Mouse (Mus musculus) midbrain, embryonic 16.5 days (tissue): Measurements from ENCODE around the gene Cbx1. TPM values are rescaled to one million over a fixed set of nuclear protein-coding genes. Genes with fewer than 3 reads are reported as not detected.
A peak's percentile ranks its signal among the peaks of the same experiment; 100 is the strongest.
"Not testable (repeated sequence)": the region's sequence is repeated elsewhere in the genome, so short reads cannot be mapped to it uniquely, and the experiment has no call there.

Source experiments
- ATAC-seq: fragments of 200-750 bp; cut with Nextera tagmentation; 2 replicates; pipeline ENCODE4 v1.8.0; 2017; ENCODE audit warnings: moderate TSS enrichment
- H3K27ac ChIP-seq: fragments of 300-500 bp; sonication (generic); 2 replicates; pipeline ENCODE4 v1.5.1; 2014; ENCODE audit warnings: mild to moderate bottlenecking, low read length, mixed read lengths
- H3K27me3 ChIP-seq: fragments of 300-500 bp; sonication (generic); 2 replicates; pipeline ENCODE4 v1.6.1; 2014; ENCODE audit warnings: low read depth, low read length, mixed read lengths; ENCODE audit not compliant: control insufficient read depth, insufficient read depth
- H3K36me3 ChIP-seq: fragments of 300-500 bp; sonication (generic); 2 replicates; pipeline ENCODE4 v1.6.1; 2014; ENCODE audit warnings: mild to moderate bottlenecking, low read length, moderate library complexity, mixed read lengths; ENCODE audit not compliant: control insufficient read depth, insufficient read depth
- H3K4me1 ChIP-seq: fragments of 300-500 bp; sonication (generic); 2 replicates; pipeline ENCODE4 v1.6.1; 2014; ENCODE audit warnings: mild to moderate bottlenecking, low read length, mixed read lengths; ENCODE audit not compliant: control insufficient read depth, insufficient read depth
- H3K4me2 ChIP-seq: fragments of 300-500 bp; sonication (generic); 2 replicates; pipeline ENCODE4 v1.6.1; 2014; ENCODE audit warnings: mild to moderate bottlenecking, low read length, mixed read lengths
- H3K4me3 ChIP-seq: fragments of 300-500 bp; sonication (generic); 2 replicates; pipeline ENCODE4 v1.5.1; 2014; ENCODE audit warnings: low read depth, mild to moderate bottlenecking, low read length, moderate library complexity, mixed read lengths
- H3K9ac ChIP-seq: fragments of 300-500 bp; sonication (generic); 2 replicates; pipeline ENCODE4 v1.6.1; 2014; ENCODE audit warnings: low read depth, low read length, mixed read lengths
- H3K9me3 ChIP-seq: fragments of 300-500 bp; sonication (generic); replicated peaks from 2 replicates; pipeline ENCODE4 v1.6.1; 2014; ENCODE audit warnings: mild to moderate bottlenecking, low read length, mixed read lengths; ENCODE audit not compliant: control insufficient read depth, poor library complexity, severe bottlenecking
- WGBS: fragments of 180-500 bp; shearing (Covaris S2); extraction: QIAGEN DNeasy Blood & Tissue Kit; methylation state at CpG from one replicate; pipeline ENCODE4 v1.1.7; 2014; 5-methylcytosine and 5-hydroxymethylcytosine counted together
- polyA plus RNA-seq: library from polyadenylated mRNA; unstranded; fragments of >200 nt; fragmentation: Nextera tagmentation; extraction: Ambion mirVana; gene quantifications from 2 replicates; pipeline ENCODE4 v1.2.1, GENCODE M21; 2015

The Cbx1 gene
- polyA plus RNA-seq, 1 experiment from 2014 or later, result 56.2 TPM

DNA sequence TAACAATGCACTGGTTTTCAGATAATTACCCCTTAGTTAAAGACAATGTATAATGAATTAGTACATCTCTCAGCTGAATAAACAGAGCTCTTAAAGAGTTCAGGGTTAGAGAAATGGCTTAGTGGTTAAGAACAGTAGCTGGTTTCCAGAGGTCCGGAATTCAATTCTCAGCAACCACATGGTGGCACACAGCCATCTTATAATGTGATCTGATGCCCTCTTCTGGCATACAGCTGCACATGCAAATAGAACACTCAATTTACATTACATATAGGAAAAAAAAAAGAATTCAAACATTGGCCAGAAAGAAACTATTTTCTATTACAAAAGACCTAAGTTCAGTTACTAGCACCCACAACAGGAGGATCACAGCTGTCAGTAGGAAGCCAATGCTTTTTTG lies 7.7 kb downstream of the Cbx1 start:
- H3K4me2 ChIP-seq, result no peak overlapping the region

DNA sequence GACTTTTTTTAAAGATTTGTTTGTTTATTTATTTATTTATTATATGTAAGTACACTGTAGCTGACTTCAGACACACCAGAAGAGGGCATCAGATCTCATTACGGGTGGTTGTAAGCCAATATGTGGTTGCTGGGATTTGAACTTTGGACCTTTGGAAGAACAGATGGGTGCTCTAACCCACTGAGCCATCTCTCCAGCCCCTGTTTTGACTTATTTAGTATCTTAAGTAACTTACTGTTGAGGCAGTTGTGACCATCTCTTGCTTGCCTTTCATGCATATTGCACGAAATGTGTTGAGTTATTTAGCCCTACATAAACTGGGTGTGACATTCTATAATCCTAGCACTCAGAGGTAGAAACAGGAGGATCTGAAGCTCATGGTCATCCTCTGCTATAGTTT lies 10.6 kb downstream of the Cbx1 start:
- H3K4me1 ChIP-seq, result no peaks in the 10 kb centered on the region
- H3K27me3 ChIP-seq, result no peaks in the 10 kb centered on the region
- no peak for ATAC-seq
- H3K27ac ChIP-seq, result no peak overlapping the region
- no peak overlapping the region for H3K4me3 ChIP-seq
- no peaks in the 10 kb centered on the region for H3K9me3 ChIP-seq
- H3K9ac ChIP-seq, result no peak overlapping the region
- peaks cover 18% of the 10 kb centered on the region for H3K36me3 ChIP-seq
- WGBS, result 93% methylated on average over 2 of the region's 2 CpGs
- H3K4me2 ChIP-seq, result no peak overlapping the region

More for the DNA sequence above, 7.7 kb downstream of the Cbx1 start:
- Histone ChIP-seq H3K9me3 (no peaks in the 10 kb centered on the region), H3K4me1 (peaks cover 20% of the 10 kb centered on the region), H3K4me3 (no peak overlapping the region), H3K27ac (no peak overlapping the region), H3K36me3 (peaks cover 13% of the 10 kb centered on the region; the same call in 1 of the 2 replicates), H3K9ac (no peak overlapping the region), H3K27me3 (no peaks in the 10 kb centered on the region)
- no peak for ATAC-seq
- 67% methylated on average over 1 of the region's 1 CpGs for WGBS

DNA sequence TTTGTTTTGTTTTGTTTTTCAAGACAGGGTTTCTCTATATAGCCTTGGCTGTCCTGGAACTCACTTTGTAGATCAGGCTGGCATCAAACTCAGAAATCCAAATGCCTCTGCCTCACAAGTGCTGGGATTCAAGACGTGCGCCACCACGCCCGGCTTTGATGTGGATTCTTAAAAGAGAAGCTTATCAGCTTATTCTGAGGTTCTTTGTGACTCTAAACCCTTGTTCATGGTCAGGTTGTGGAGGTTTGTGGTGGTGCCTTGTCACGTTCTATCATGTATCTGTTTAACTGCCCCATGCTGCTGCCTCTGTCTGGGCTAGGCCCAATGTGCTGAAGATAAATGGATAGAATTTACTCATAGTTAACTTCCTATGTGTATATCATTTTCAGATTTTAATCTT lies 16.7 kb downstream of the Cbx1 start:
- Histone ChIP-seq H3K4me1 (no peaks in the 10 kb centered on the region), H3K9me3 (no peaks in the 10 kb centered on the region), H3K4me3 (no peak overlapping the region), H3K9ac (no peak overlapping the region), H3K4me2 (no peak overlapping the region), H3K36me3 (peaks cover 33% of the 10 kb centered on the region), H3K27ac (no peak overlapping the region), H3K27me3 (no peaks in the 10 kb centered on the region)
- 93% methylated on average over 5 of the region's 5 CpGs for WGBS
- ATAC-seq, result no peak

DNA sequence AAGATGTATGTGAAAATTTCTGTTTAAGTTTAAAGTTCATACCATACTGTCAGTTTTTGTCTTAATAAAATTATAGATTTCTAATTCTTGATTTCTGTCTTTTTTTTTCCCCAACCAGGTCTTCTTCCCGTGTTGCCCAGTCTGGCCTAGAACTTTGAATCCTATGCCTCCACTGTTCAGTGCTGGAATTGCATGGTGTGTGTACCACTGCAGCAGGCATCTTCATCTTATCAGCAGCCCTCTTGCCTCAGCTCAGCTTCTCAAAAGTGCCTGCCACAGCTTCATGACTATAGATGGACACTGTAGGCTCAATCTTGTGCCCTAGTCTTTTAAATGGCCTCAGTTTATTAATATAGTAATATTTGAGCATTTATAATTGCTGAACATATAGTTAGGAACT lies 19.1 kb downstream of the Cbx1 start:
- WGBS, result 42% methylated on average over 1 of the region's 1 CpGs
- H3K27ac ChIP-seq, result no peak overlapping the region
- H3K9ac ChIP-seq, result no peak overlapping the region
- no peaks in the 10 kb centered on the region for H3K4me1 ChIP-seq
- no peak overlapping the region for H3K4me2 ChIP-seq
- no peaks in the 10 kb centered on the region for H3K27me3 ChIP-seq
- no peak for ATAC-seq
- H3K36me3 ChIP-seq, result peaks cover 35% of the 10 kb centered on the region
- H3K4me3 ChIP-seq, result no peak overlapping the region
- no peaks in the 10 kb centered on the region for H3K9me3 ChIP-seq

DNA sequence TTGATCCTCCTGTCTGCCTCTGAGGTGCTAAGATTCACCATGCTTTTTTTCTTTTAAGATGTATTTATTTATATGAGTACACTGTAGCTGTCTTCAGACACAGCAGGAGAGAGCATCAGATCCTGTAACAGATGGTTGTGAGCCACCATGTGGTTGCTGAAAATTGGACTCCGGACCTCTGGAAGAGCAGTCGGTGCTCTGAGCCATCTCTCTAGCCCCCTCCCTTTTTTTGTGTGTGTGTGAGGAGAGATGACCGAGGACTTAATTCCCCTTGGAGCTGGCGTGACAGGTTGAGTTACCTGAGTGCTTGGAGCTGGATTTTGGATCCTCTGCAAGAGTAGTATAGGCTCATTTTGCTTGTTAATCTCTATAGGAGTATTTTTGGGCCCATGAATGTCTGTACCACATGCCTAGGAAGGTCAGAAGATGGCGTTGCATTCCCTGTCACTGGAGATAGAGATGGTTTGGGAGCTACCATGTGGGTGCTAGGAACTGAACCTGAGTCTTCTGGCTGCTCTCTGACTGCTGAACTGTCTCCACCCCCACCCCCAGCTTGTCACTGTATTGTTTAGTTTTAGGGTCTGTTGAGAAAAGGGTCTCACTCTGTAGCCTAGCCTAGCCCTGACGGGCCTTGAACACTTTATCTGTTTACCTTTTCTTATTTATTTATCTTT lies 20.8 kb downstream of the Cbx1 start:
- Histone ChIP-seq H3K4me3 (no peak overlapping the region), H3K27ac (no peak overlapping the region), H3K4me2 (no peak overlapping the region), H3K9me3 (no peaks in the 10 kb centered on the region), H3K36me3 (peaks cover 33% of the 10 kb centered on the region), H3K9ac (no peak overlapping the region), H3K4me1 (no peaks in the 10 kb centered on the region), H3K27me3 (no peaks in the 10 kb centered on the region)
- WGBS, result 95% methylated on average over 6 of the region's 6 CpGs
- ATAC-seq, result no peak

DNA sequence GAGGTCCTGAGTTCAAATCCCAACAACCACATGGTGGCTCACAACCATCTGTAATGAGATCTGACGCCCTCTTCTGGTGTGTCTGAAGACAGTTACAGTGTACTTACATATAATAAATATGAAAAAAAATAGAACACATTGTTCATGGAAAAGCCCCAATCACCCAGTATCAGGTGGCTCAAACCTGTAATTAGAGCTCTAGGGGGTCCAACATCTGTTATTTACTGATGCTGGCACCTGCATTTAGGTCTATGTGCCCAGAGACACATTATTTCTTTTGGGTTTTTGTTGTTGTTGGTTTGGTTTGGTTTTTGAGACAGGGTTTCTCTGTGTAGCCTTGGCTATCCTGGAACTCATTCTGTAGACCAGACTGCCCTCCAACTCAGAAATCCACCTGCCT lies 22.3 kb downstream of the Cbx1 start:
- H3K9me3 ChIP-seq, H3K27me3 ChIP-seq, H3K27ac ChIP-seq, H3K4me1 ChIP-seq, ATAC-seq, H3K4me3 ChIP-seq, H3K4me2 ChIP-seq, H3K9ac ChIP-seq: not testable (repeated sequence)
- peaks cover 37% of the 10 kb centered on the region for H3K36me3 ChIP-seq
- WGBS, result 100% methylated on average over 1 of the region's 1 CpGs

DNA sequence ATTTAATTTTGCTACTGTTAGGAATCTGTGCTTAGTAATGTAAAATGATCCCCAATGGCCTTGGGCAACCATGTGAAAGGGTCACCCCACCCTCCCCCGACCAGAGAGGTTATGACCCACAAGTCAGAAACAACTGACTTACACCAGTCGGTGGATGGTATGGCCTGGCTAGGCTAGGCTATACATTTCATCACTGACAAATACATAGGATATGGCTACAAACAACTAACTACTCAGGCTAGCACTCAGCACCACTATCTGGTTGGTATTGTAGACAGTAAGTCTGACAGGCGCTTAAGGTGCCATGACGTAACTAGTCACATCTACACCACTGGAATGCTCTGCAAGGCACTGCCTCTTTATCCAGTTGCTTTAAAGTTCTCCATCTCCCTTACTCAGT lies 24.5 kb downstream of the Cbx1 start:
- H3K4me1 ChIP-seq, result no peaks in the 10 kb centered on the region
- peaks cover 41% of the 10 kb centered on the region for H3K36me3 ChIP-seq
- WGBS, result 96% methylated on average over 4 of the region's 4 CpGs
- no peaks in the 10 kb centered on the region for H3K27me3 ChIP-seq
- H3K4me3 ChIP-seq, result no peak overlapping the region
- no peak for ATAC-seq
- no peak overlapping the region for H3K4me2 ChIP-seq
- no peak overlapping the region for H3K27ac ChIP-seq
- no peaks in the 10 kb centered on the region for H3K9me3 ChIP-seq
- H3K9ac ChIP-seq, result no peak overlapping the region

DNA sequence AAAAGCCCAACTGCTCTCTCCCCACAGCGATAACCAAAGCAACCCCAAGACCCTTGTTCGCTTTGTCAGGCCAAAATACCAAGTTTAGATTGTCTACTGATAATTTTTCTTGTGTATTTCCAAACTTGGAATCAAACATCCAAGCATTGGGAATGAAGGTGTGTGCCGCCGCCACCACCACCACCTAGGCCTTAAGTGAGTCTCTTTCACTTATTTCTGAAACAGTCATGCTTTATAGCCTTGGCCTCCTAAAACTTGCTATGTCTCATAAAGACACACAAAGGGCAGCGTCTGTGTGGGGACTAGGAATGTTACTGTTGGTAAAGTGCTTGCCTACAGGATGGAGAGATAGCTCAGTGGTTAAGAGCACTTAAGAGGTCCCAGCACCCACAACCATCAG lies 25.0 kb downstream of the Cbx1 start:
- no peak overlapping the region for H3K4me2 ChIP-seq
- H3K36me3 ChIP-seq, result peaks cover 42% of the 10 kb centered on the region
- H3K27ac ChIP-seq, result 0 out of 2 replicates have a peak overlapping the region, but pooled peaks have one; percentile 17
- 91% methylated on average over 5 of the region's 5 CpGs for WGBS
- H3K27me3 ChIP-seq, result no peaks in the 10 kb centered on the region
- no peak overlapping the region for H3K9ac ChIP-seq
- no peak overlapping the region for H3K4me3 ChIP-seq
- H3K9me3 ChIP-seq, result no peaks in the 10 kb centered on the region
- ATAC-seq, result no peak
- H3K4me1 ChIP-seq, result no peaks in the 10 kb centered on the region

DNA sequence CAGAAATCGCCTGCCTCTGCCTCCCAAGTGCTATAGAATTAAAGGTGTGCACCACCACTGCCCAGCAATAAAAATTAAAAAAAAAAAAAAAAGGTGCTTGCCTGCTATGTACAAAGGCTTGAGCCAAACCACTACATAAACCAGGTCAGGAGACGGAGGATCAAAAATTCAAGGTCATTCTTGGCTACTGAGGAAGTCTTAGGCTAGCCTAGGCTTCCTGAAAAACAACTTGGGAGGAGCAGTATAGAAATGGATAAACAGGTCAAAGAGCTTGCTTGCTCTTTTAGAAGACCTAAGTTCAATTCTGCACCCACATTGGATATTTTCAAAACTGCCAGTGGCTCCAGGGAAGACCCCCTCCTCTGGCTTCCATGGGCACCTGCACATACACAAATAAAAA lies 25.5 kb downstream of the Cbx1 start:
- Histone ChIP-seq H3K9ac (no peak overlapping the region), H3K4me1 (no peaks in the 10 kb centered on the region), H3K9me3 (no peaks in the 10 kb centered on the region), H3K27me3 (no peaks in the 10 kb centered on the region), H3K27ac (no peak overlapping the region), H3K4me2 (no peak overlapping the region), H3K36me3 (peaks cover 41% of the 10 kb centered on the region), H3K4me3 (no peak overlapping the region)
- 85% methylated on average over 2 of the region's 2 CpGs for WGBS
- ATAC-seq, result no peak
